Mouse (Mus musculus) testis, adult 2 months (tissue): ENCODE results near the gene Mcm3. TPM values are rescaled to one million over a fixed set of nuclear protein-coding genes. Genes with fewer than 3 reads are reported as not detected.

ENCODE experiments used
- H3K27ac ChIP-seq: fragments of 200-500 bp; 2 replicates; pipeline ENCODE4 v1.5.1; 2012; ENCODE audit warnings: low read depth, low read length; ENCODE audit not compliant: control insufficient read depth, insufficient read depth
- H3K27me3 ChIP-seq: fragments of 200-500 bp; 2 replicates; pipeline ENCODE4 v1.6.1; 2012; ENCODE audit warnings: mild to moderate bottlenecking, low read length, moderate library complexity; ENCODE audit not compliant: control insufficient read depth, insufficient read depth
- H3K36me3 ChIP-seq: fragments of 200-500 bp; 2 replicates; pipeline ENCODE4 v1.6.1; 2012; ENCODE audit warnings: mild to moderate bottlenecking, low read length; ENCODE audit not compliant: control insufficient read depth, insufficient read depth
- H3K4me1 ChIP-seq: fragments of 200-500 bp; 2 replicates; pipeline ENCODE4 v1.6.1; 2012; ENCODE audit warnings: low read length; ENCODE audit not compliant: control insufficient read depth, insufficient read depth
- H3K4me3 ChIP-seq: fragments of 200-500 bp; 2 replicates; pipeline ENCODE4 v1.5.1; 2012; ENCODE audit warnings: low read depth, mild to moderate bottlenecking, low read length, moderate library complexity, mixed read lengths; ENCODE audit not compliant: control insufficient read depth
- CTCF ChIP-seq: fragments of 200-500 bp; IDR thresholded peaks from 2 replicates; pipeline ENCODE4 v1.5.1; 2012; ENCODE audit warnings: low read depth, mild to moderate bottlenecking, inconsistent platforms, low read length, moderate library complexity; ENCODE audit not compliant: control insufficient read depth, insufficient read depth, insufficient replicate concordance
- POLR2A ChIP-seq: fragments of 200-500 bp; IDR thresholded peaks from 2 replicates; pipeline ENCODE4 v1.6.1; 2012; ENCODE audit warnings: low read depth, mild to moderate bottlenecking, inconsistent platforms, low read length, moderate library complexity; ENCODE audit not compliant: control insufficient read depth
- polyA plus RNA-seq: library from polyadenylated mRNA; depleted of rRNA; stranded (reverse); fragments of >200 nt; gene quantifications from 2 replicates; pipeline ENCODE4 v1.2.3, GENCODE M21; 2012

Mcm3 gene
- polyA plus RNA-seq, 1 experiment, result 11.1 TPM

- Histone ChIP-seq H3K27me3 (no peaks in the 10 kb centered on the region), H3K36me3 (no peaks in the 10 kb centered on the region), H3K4me3 (no peak overlapping the region), H3K27ac (no peak overlapping the region), H3K4me1 (no peaks in the 10 kb centered on the region)
- TF ChIP-seq CTCF (no peak), POLR2A (no peak)
Observed at GRCm38 (mm10) chr1:20825036-20825435, 4.9 kb upstream of the Mcm3 start.

DNA sequence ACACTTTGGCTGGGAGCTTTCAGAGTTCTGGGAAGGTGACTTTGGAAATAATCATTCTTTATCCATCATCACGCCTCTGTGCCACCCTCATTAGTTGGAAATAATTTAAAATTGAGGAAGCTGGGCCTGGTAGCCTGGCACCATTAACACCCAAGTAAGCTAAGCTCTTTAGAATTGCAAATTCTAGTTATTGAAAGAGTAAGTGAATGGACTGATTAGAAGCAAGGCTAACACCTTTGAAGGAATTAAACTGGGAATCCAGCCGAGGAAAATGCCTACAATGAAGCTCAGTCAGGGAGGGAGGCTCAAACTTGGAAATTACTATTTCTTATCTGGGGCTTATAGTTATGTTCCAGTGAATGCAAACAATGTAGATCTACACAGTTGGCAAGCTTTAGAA, 3.8 kb upstream of the Mcm3 start:
- no peaks in the 10 kb centered on the region for H3K4me1 ChIP-seq
- H3K27ac ChIP-seq, result no peak overlapping the region
- no peak for TF ChIP-seq POLR2A
- no peak for TF ChIP-seq CTCF
- H3K4me3 ChIP-seq, result no peak overlapping the region
- H3K27me3 ChIP-seq, result no peaks in the 10 kb centered on the region
- H3K36me3 ChIP-seq, result no peaks in the 10 kb centered on the region

GRCm38 (mm10) chr1:20823471-20823870, 3.4 kb upstream of the Mcm3 start:
- TF ChIP-seq CTCF (no peak), POLR2A (no peak)
- Histone ChIP-seq H3K4me1 (no peaks in the 10 kb centered on the region), H3K36me3 (no peaks in the 10 kb centered on the region), H3K4me3 (no peak overlapping the region), H3K27me3 (no peaks in the 10 kb centered on the region), H3K27ac (no peak overlapping the region)

GRCm38 (mm10) chr1:20820959-20821358, 847 bp upstream of the Mcm3 start:
- H3K27me3 ChIP-seq, result no peaks in the 10 kb centered on the region
- H3K36me3 ChIP-seq, result no peaks in the 10 kb centered on the region
- no peak overlapping the region; the same call in 1 of the 2 replicates for H3K27ac ChIP-seq
- no peaks in the 10 kb centered on the region for H3K4me1 ChIP-seq
- no peak for TF ChIP-seq POLR2A
- TF ChIP-seq CTCF, result no peak
- H3K4me3 ChIP-seq, result no peak overlapping the region

DNA sequence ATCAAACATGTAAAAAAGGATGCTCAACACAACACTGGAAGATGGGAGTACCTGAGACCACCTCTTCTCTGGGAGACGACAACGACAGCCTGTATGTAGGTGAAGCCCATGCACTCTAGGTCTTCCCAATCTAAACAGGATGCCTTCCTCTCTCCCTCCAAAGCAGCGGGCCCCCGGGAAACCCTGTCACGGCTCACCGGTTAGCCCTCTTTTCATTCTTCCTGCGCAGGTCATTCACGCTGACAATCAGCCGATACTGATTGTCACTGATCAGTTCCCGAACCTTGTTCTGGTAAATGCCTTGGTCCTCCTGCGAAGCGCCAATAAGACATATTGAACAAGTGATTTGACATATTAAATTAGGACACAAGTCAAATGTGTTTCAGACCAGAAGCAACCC, 2.5 kb downstream of the Mcm3 start:
- no peak overlapping the region for H3K4me3 ChIP-seq
- TF ChIP-seq CTCF (no peak), POLR2A (no peak)
- no peaks in the 10 kb centered on the region for H3K4me1 ChIP-seq
- H3K27ac ChIP-seq, result no peak overlapping the region
- no peaks in the 10 kb centered on the region for H3K27me3 ChIP-seq
- no peaks in the 10 kb centered on the region; the same call in 1 of the 2 replicates for H3K36me3 ChIP-seq

- Histone ChIP-seq H3K4me3 (no peak overlapping the region), H3K27ac (no peak overlapping the region)
Observed at GRCm38 (mm10) chr1:20817172-20817571, 2.9 kb downstream of the Mcm3 start.

DNA sequence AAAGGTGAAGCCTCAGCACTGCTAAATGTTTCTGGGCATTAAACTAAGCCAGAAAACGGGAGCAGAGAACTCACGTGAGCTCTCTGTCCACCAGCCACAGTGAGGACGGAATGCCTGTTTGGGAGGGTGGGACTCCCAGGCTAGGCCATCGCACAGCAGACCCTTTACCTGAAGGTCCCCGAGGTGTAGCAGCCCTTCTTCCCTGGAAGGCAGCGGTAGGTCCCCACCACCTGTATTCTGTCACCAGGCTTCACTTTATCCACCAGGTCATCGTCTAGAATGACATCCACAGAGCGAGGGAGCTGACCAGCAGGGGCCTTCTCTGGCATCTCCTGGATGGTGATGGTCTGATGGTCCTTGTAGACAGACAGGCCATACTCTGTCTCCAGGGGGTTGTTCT, 5.6 kb downstream of the Mcm3 start:
- TF ChIP-seq CTCF (no peak), POLR2A (no peak)
- no peak overlapping the region for H3K27ac ChIP-seq
- H3K4me1 ChIP-seq, result no peaks in the 10 kb centered on the region
- no peak overlapping the region for H3K4me3 ChIP-seq
- H3K27me3 ChIP-seq, result no peaks in the 10 kb centered on the region
- peaks cover 3% of the 10 kb centered on the region for H3K36me3 ChIP-seq

More at GRCm38 (mm10) chr1:20817172-20817571, 2.9 kb downstream of the Mcm3 start:
- Histone ChIP-seq H3K36me3 (peaks cover 1% of the 10 kb centered on the region), H3K27me3 (no peaks in the 10 kb centered on the region), H3K4me1 (no peaks in the 10 kb centered on the region)
- no peak for TF ChIP-seq POLR2A
- no peak for TF ChIP-seq CTCF

DNA sequence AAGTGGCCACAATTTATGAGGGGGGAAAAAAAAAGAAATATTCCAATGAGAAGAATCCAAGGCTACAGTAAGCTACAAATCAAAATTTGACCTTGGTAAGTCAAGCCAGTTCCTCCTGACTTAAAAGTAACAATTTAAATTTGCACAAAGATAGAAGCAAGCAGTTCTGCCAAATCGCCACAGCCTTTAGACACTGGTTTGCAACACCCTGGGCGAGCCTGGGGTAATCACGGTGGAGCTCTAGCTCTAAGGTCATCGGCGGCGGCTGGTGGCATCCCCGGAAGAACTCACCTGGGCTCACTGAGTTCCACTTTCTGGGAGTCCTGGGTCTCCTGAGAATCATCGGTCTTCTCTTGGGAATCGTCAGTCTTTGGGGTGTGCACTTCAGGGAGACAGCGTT, 15.6 kb downstream of the Mcm3 start:
- H3K27me3 ChIP-seq, result no peaks in the 10 kb centered on the region
- peaks cover 2% of the 10 kb centered on the region; the same call in 1 of the 2 replicates for H3K36me3 ChIP-seq
- no peak overlapping the region for H3K27ac ChIP-seq
- no peak overlapping the region for H3K4me3 ChIP-seq
- no peaks in the 10 kb centered on the region for H3K4me1 ChIP-seq
- no peak for TF ChIP-seq CTCF
- TF ChIP-seq POLR2A, result no peak
